Mouse (Mus musculus) limb, embryonic 11.5 days (tissue): ENCODE measurements at regions not wholly inside any gene's neighbourhood (a gene's known extent, or its start where the extent isn't known, plus 50 kb on each side); places are given as distances from the start of the nearest gene placed in this dataset.

Experiments
- ATAC-seq: fragments of 200-750 bp; cut with Nextera tagmentation; 2 replicates; pipeline ENCODE4 v1.8.0; 2017; ENCODE audit warnings: low read depth; ENCODE audit not compliant: insufficient number of reproducible peaks, low FRiP score, low TSS enrichment
- DNase-seq: peaks from one replicate; pipeline ENCODE4 v3.0.0-alpha.2; 2015; ENCODE audit warnings: low spot score
- H3K27ac ChIP-seq: fragments of 300-500 bp; sonication (generic); replicated peaks from 2 replicates; pipeline ENCODE4 v1.5.1; 2014; ENCODE audit warnings: low read depth, mild to moderate bottlenecking, low read length
- H3K27me3 ChIP-seq: fragments of 300-500 bp; sonication (generic); 2 replicates; pipeline ENCODE4 v1.6.1; 2014; ENCODE audit warnings: mild to moderate bottlenecking, low read length, mixed read lengths; ENCODE audit not compliant: control insufficient read depth, insufficient read depth
- H3K36me3 ChIP-seq: fragments of 300-500 bp; sonication (generic); 2 replicates; pipeline ENCODE4 v1.6.1; 2014; ENCODE audit warnings: mild to moderate bottlenecking, low read length, moderate library complexity, mixed read lengths; ENCODE audit not compliant: control insufficient read depth, insufficient read depth
- H3K4me1 ChIP-seq: fragments of 300-500 bp; sonication (generic); 2 replicates; pipeline ENCODE4 v1.6.1; 2014; ENCODE audit warnings: low read length, mixed read lengths; ENCODE audit not compliant: control insufficient read depth, insufficient read depth
- H3K4me2 ChIP-seq: fragments of 300-500 bp; sonication (generic); 2 replicates; pipeline ENCODE4 v1.6.1; 2014; ENCODE audit warnings: low read depth, mild to moderate bottlenecking, moderate library complexity; ENCODE audit not compliant: severe bottlenecking
- H3K4me3 ChIP-seq: fragments of 300-500 bp; sonication (generic); 2 replicates; pipeline ENCODE4 v1.5.1; 2014; ENCODE audit warnings: low read depth, low read length
- H3K9ac ChIP-seq: fragments of 300-500 bp; sonication (generic); 2 replicates; pipeline ENCODE4 v1.6.1; 2014; ENCODE audit warnings: mild to moderate bottlenecking, low read length
- H3K9me3 ChIP-seq: fragments of 300-500 bp; sonication (generic); 2 replicates; pipeline ENCODE4 v1.6.1; 2016; ENCODE audit warnings: low read length; ENCODE audit not compliant: control insufficient read depth
- WGBS: fragments of 180-500 bp; shearing (Covaris S2); extraction: QIAGEN DNeasy Blood & Tissue Kit; methylation state at CpG from one replicate; pipeline ENCODE4 v1.1.7; 2014; 5-methylcytosine and 5-hydroxymethylcytosine counted together

DNA sequence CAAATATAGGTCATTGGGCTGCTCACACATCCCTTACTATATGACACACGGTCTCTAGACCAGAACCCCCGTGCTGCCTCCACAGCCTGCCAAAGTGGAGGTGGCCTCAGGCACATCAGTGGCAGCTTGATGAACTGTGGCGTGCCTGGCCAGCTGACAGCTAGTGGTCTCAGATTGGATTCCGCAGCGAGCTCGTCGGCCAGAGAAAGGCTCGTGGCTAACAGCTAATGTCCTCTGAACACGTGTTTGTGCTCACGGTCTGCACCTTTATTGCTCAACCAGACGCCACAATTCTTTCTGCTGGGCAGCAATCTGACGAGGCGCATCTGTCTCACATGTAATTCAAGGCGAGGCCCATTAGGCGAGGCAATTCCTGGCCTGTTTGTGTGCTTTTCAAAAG, 270.6 kb downstream of the Prex1 start:
- H3K27me3 ChIP-seq: no peaks in the 10 kb centered on the region
- H3K27ac ChIP-seq: peak overlapping the region; percentile 21; the same call in 1 of the 2 replicates
- no peak overlapping the region for H3K9ac ChIP-seq
- ATAC-seq (no peak), DNase-seq (peak; percentile 69)
- 9% methylated on average over 15 of the region's 15 CpGs for WGBS
- no peaks in the 10 kb centered on the region for H3K36me3 ChIP-seq
- no peak overlapping the region for H3K4me2 ChIP-seq
- H3K4me1 ChIP-seq: peaks cover 14% of the 10 kb centered on the region
- no peaks in the 10 kb centered on the region for H3K9me3 ChIP-seq
- no peak overlapping the region for H3K4me3 ChIP-seq

DNA sequence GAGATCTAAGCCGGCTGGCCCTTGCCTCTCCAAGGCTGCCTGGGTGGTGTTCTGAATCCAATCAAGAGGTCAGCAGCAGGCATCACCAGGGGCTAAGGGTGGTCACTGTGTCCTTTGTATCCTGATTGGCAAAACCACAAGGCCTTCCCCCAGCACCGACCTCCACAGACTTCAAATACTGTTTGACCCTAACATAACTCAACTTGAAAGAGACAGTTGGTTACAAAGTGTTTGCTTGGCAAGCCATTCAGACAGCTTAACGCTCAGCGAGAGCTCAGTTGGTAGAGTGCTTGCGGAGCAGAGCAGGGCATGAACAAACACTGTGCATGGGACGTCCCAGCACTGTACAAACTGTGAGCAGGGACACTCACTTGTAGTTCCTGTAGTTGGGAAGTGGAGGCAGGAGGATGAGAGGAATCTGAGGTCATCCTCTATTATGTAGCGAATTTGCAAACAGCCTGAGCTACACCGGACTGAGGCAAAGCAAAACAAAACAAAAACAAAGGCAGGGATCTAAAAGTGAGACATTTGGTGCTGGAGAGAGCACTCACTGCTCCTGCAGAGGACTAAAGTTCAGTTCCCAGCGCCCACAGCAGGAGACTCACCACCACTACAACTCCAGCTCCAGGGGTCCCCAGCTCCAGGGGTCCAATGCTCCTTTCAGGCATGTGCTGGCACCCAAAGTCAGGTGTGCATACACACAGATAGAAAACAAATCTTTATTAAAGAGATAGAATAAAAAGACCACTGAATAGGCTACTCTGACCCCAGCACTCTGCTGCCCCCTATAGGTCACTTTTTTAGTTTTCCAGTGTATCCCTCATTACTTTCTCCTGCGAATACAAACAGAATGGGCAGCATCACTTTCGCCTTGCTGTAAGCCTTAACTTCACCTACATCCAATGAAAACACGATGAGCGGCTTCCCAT, 273.5 kb downstream of the Prex1 start:
- WGBS: 52% methylated on average over 13 of the region's 13 CpGs
- H3K4me3 ChIP-seq: no peak overlapping the region
- no peak overlapping the region for H3K9ac ChIP-seq
- H3K36me3 ChIP-seq: no peaks in the 10 kb centered on the region; the same call in 1 of the 2 replicates
- DNase-seq: peak; percentile 58
- H3K9me3 ChIP-seq: no peaks in the 10 kb centered on the region
- ATAC-seq: no peak
- no peak overlapping the region for H3K4me2 ChIP-seq
- H3K27me3 ChIP-seq: no peaks in the 10 kb centered on the region
- peaks cover 8% of the 10 kb centered on the region for H3K4me1 ChIP-seq
- H3K27ac ChIP-seq: no peak overlapping the region

DNA sequence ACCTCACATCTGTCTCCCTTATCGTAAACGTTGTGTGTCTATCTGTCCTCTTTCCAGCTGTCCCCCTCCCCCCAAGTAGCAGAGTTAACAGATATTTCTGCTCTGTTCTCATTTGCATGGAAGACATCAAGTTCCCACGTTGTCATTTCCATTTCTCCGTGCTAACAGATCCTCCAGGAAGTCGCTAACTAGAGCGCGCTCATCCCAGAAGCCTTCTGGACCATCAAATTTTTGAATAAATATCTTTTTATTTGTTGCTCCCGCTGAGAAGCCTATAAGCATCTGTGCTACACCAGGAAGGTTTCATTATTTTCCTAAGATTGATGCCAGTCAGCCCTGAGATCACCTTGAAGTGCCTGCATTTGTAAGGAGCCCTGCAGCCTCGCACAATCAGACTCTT, 275.4 kb downstream of the Prex1 start:
- Histone ChIP-seq H3K4me2 (no peak overlapping the region), H3K9me3 (no peaks in the 10 kb centered on the region), H3K4me1 (peaks cover 12% of the 10 kb centered on the region), H3K27ac (no peak overlapping the region), H3K9ac (no peak overlapping the region), H3K27me3 (no peaks in the 10 kb centered on the region), H3K36me3 (no peaks in the 10 kb centered on the region; the same call in 1 of the 2 replicates), H3K4me3 (no peak overlapping the region)
- ATAC-seq (no peak), DNase-seq (no peak)
- 83% methylated on average over 9 of the region's 9 CpGs for WGBS

DNA sequence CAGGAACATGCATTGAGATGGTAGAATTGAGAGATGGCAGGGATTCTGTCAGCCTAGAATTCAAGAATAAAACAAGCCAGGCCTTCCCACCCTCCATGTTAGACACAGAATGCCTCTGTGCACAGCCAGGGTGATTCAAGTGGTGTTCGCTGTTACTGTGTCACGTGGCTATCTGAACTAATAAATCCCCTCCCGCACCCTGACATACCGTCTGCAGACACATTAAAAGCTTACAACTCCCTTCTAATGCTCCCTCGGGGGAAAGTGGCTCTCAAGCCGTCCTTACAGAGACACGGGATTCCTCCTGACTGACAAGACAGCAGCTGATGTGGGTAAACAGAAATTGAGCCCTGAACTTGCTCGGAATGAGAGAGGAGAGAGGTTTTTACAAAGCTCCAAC, 279.1 kb downstream of the Prex1 start:
- DNase-seq (no peak), ATAC-seq (no peak)
- Histone ChIP-seq H3K4me1 (peaks cover 7% of the 10 kb centered on the region; the same call in 1 of the 2 replicates), H3K27ac (no peak overlapping the region), H3K4me2 (no peak overlapping the region), H3K4me3 (no peak overlapping the region), H3K9ac (no peak overlapping the region; the same call in 1 of the 2 replicates), H3K36me3 (no peaks in the 10 kb centered on the region; the same call in 1 of the 2 replicates), H3K27me3 (no peaks in the 10 kb centered on the region), H3K9me3 (no peaks in the 10 kb centered on the region)
- 27% methylated on average over 8 of the region's 8 CpGs for WGBS

DNA sequence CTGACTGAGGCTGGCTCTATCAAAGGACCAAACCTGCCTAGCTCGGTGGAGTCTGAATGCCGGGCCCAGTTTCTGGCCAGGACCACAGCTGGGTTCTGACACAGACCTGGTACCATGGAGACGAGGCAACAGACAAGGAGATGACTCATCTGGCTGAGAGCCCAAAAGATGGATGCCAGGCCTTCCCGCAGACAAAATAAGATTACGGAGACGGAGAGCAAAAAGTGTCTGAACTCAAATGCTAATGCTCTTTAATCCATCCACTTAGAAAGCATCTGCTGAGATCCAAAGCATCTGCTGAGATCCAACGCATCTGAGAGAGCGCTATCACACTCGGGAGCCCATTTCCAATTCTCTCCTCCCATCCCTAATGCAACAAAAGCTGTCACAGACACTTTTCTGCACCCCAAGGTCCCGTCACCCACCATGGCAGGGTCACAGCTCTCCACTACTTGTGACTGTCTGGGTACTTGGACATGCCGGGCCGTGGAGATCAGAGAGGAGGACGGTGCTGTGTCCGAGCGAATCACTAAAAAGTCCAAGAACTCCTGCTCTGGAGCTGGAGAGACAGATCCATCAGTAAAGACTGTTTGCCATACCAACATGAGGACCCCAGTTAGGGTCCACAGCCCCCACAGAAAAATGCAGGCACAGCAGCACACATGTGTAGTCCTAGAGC, 278.3 kb upstream of the Sulf2 start:
- ATAC-seq (no peak), DNase-seq (no peak)
- H3K4me3 ChIP-seq: no peak overlapping the region
- peaks cover 12% of the 10 kb centered on the region for H3K4me1 ChIP-seq
- H3K4me2 ChIP-seq: no peak overlapping the region
- WGBS: 85% methylated on average over 15 of the region's 15 CpGs
- H3K27me3 ChIP-seq: no peaks in the 10 kb centered on the region
- no peaks in the 10 kb centered on the region; the same call in 1 of the 2 replicates for H3K36me3 ChIP-seq
- H3K27ac ChIP-seq: no peak overlapping the region
- H3K9ac ChIP-seq: no peak overlapping the region
- no peaks in the 10 kb centered on the region for H3K9me3 ChIP-seq

DNA sequence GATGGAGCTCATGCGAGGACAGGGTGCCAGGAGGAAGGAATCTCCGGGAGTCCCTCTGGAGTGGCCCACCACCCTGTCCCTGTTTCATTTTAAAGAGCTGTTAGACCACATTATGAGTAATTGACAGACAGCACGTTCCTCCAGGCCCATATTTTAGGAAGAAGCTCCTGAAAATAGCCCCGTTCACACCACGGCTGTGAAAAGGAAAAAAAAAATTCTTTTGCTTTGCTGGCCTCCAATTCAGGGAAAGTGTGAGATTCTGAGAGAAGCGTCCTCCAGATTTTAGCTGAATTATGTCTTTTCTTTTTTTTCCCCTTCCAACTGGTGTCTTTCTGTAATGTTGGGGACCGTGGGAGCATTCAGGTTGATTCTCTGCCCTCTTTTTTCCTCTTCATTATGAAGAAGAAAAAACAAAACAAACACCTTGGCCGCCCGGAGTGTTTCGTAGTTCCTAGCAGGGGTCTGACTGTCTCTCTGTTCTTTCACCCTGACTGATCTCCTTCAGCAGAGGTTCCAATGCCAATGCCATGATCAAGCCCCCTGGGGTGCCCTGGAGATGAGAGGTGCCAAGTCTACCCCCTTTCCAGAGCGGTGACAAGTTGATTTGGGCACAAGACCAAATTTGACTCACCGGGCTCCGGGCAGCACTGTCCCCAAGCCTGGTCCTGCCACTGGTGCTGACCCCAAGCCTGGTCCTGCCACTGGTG, 277.6 kb upstream of the Sulf2 start:
- WGBS: 82% methylated on average over 13 of the region's 13 CpGs
- peaks cover 12% of the 10 kb centered on the region for H3K4me1 ChIP-seq
- no peaks in the 10 kb centered on the region; the same call in 1 of the 2 replicates for H3K36me3 ChIP-seq
- H3K4me3 ChIP-seq: no peak overlapping the region
- ATAC-seq: no peak
- no peaks in the 10 kb centered on the region for H3K9me3 ChIP-seq
- H3K9ac ChIP-seq: no peak overlapping the region
- DNase-seq: no peak
- no peak overlapping the region for H3K4me2 ChIP-seq
- no peaks in the 10 kb centered on the region for H3K27me3 ChIP-seq
- no peak overlapping the region for H3K27ac ChIP-seq

DNA sequence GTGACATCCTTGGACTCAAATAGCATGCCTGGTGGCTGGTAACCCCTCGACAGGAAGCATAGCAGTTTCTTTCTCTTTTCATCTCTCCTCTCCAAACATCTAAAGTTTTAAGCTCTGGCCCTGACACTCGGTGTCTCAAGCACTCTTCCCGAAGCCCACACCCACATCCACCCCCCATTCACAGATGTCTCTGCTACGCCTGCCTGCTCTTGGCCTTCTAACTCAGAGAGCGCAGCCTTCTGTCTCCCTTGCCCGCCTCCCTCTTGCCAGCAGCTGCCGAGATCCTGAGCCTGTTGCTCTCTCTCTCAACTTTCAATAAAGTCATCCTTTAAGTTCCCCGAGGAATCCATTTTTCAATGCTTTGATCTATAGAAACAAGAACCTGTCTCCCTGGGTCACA, 277.1 kb upstream of the Sulf2 start:
- WGBS: 65% methylated on average over 8 of the region's 8 CpGs
- Histone ChIP-seq H3K36me3 (no peaks in the 10 kb centered on the region; the same call in 1 of the 2 replicates), H3K9me3 (no peaks in the 10 kb centered on the region), H3K27ac (no peak overlapping the region), H3K4me2 (no peak overlapping the region), H3K9ac (no peak overlapping the region), H3K4me1 (peaks cover 18% of the 10 kb centered on the region), H3K4me3 (no peak overlapping the region), H3K27me3 (no peaks in the 10 kb centered on the region)
- DNase-seq (no peak), ATAC-seq (no peak)

DNA sequence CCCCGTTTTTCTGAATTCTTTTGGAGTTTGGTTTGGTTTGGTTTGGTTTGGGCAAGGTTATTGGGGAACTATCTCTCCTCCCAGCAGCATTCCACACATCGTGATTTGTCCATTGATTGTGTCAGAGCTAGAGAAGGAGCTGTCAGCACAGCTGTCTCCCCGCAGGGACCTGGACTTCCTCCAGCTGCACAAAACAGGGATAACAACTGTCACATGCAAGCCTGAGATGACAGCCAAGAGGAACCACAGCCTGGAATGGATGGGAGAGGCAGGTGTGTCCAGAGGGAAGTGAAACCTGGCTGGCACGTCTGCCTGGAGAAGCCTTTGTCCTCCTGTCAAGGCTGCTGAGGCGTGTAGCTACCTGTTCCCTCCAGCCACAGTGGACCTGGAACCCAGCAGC, 274.5 kb upstream of the Sulf2 start:
- no peak overlapping the region for H3K27ac ChIP-seq
- H3K9me3 ChIP-seq: no peaks in the 10 kb centered on the region
- no peak overlapping the region for H3K9ac ChIP-seq
- no peaks in the 10 kb centered on the region for H3K27me3 ChIP-seq
- no peak for DNase-seq
- WGBS: 75% methylated on average over 5 of the region's 5 CpGs
- peaks cover 30% of the 10 kb centered on the region for H3K4me1 ChIP-seq
- no peak overlapping the region for H3K4me2 ChIP-seq
- no peaks in the 10 kb centered on the region for H3K36me3 ChIP-seq
- no peak overlapping the region for H3K4me3 ChIP-seq
- ATAC-seq: no peak
